Mouse (Mus musculus) liver, embryonic 12.5 days (tissue): ENCODE measurements around the gene Tmeff2. TPM values are rescaled to one million over a fixed set of nuclear protein-coding genes. Genes with fewer than 3 reads are reported as not detected.

Experiments
- ATAC-seq: fragments of 200-750 bp; cut with Nextera tagmentation; 2 replicates; pipeline ENCODE4 v1.8.0; 2017; ENCODE audit warnings: moderate number of reproducible peaks, mild to moderate bottlenecking, moderate library complexity
- H3K27ac ChIP-seq: fragments of 300-500 bp; sonication (generic); 2 replicates; pipeline ENCODE4 v1.5.1; 2016; ENCODE audit warnings: mild to moderate bottlenecking
- H3K27me3 ChIP-seq: fragments of 300-500 bp; sonication (generic); replicated peaks from 2 replicates; pipeline ENCODE4 v1.6.1; 2016; ENCODE audit warnings: mild to moderate bottlenecking, moderate library complexity
- H3K36me3 ChIP-seq: fragments of 300-500 bp; sonication (generic); 2 replicates; pipeline ENCODE4 v1.6.1; 2016; ENCODE audit warnings: mild to moderate bottlenecking, moderate library complexity
- H3K4me1 ChIP-seq: fragments of 300-500 bp; sonication (generic); 2 replicates; pipeline ENCODE4 v1.6.1; 2016
- H3K4me2 ChIP-seq: fragments of 300-500 bp; sonication (generic); 2 replicates; pipeline ENCODE4 v1.6.1; 2016; ENCODE audit warnings: mild to moderate bottlenecking, moderate library complexity
- H3K4me3 ChIP-seq: fragments of 300-500 bp; sonication (generic); 2 replicates; pipeline ENCODE4 v1.5.1; 2016; ENCODE audit warnings: mild to moderate bottlenecking, moderate library complexity
- H3K9ac ChIP-seq: fragments of 300-500 bp; sonication (generic); 2 replicates; pipeline ENCODE4 v1.6.1; 2016; ENCODE audit warnings: mild to moderate bottlenecking, moderate library complexity
- H3K9me3 ChIP-seq: fragments of 300-500 bp; sonication (generic); replicated peaks from 2 replicates; pipeline ENCODE4 v1.6.1; 2016; ENCODE audit warnings: mild to moderate bottlenecking, moderate library complexity
- WGBS: fragments of 180-500 bp; shearing (Covaris S2); methylation state at CpG from one replicate; pipeline ENCODE4 v1.1.7; 2016; ENCODE audit not compliant: insufficient replicate concordance; 5-methylcytosine and 5-hydroxymethylcytosine counted together
- microRNA-seq: library from miRNA; unstranded; fragments of <30 nt; microRNA quantifications from one replicate; pipeline ENCODE4, GENCODE M21; 2017
- polyA plus RNA-seq: library from polyadenylated mRNA; unstranded; fragments of >200 nt; fragmentation: Nextera tagmentation; extraction: Ambion mirVana; gene quantifications from 2 replicates; pipeline ENCODE4 v1.2.1, GENCODE M21; 2016

Tmeff2 gene
- polyA plus RNA-seq, 1 experiment from 2014 or later: 0.56 TPM

DNA sequence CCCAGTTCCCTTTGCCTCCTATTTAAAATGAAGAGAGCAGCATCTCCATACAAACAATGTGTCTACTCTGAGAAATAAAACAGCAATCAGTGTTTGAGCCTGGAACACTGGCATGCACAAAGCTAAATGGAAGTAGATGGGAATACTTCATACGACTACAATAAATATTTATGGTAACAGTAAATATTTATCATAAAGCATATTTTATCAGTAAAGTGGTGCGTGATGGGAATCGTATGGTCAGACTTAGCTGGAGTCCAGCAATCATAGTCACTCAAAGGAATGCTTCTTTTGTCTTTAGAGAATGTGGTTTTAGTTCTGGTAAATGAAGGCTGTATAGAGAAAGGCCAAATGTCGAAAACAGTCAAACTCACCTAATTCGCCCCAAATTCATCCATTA, 288.6 kb downstream of the Tmeff2 start:
- no peak for ATAC-seq
- Histone ChIP-seq H3K27ac (no peak overlapping the region), H3K9me3 (no peaks in the 10 kb centered on the region), H3K27me3 (no peaks in the 10 kb centered on the region), H3K9ac (no peak overlapping the region), H3K4me3 (no peak overlapping the region), H3K4me2 (no peak overlapping the region), H3K36me3 (no peaks in the 10 kb centered on the region), H3K4me1 (no peaks in the 10 kb centered on the region)
- 70% methylated on average over 5 of the region's 5 CpGs for WGBS

DNA sequence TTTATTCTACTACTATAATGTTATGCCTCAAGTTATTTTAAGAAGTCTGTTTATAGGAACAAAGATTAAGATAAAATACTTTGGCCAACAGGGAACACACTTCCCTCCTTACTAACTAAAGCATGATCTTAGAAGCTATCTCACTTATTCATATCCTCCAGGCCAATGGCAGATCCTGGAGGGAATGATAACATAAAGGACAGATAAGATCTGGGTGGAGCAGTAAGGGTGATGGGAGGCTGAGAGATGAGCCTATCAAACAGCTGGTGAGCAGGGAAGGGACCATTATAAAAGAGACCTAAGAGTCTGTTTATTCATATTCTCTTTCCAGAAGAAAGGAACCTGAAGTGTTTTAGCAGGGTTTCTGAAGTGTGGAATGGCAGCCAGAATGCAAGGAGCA, 290.8 kb downstream of the Tmeff2 start:
- no peak for ATAC-seq
- Histone ChIP-seq H3K4me3 (no peak overlapping the region), H3K4me2 (no peak overlapping the region), H3K9ac (no peak overlapping the region), H3K4me1 (no peaks in the 10 kb centered on the region), H3K27me3 (no peaks in the 10 kb centered on the region), H3K36me3 (no peaks in the 10 kb centered on the region), H3K27ac (no peak overlapping the region), H3K9me3 (no peaks in the 10 kb centered on the region)

DNA sequence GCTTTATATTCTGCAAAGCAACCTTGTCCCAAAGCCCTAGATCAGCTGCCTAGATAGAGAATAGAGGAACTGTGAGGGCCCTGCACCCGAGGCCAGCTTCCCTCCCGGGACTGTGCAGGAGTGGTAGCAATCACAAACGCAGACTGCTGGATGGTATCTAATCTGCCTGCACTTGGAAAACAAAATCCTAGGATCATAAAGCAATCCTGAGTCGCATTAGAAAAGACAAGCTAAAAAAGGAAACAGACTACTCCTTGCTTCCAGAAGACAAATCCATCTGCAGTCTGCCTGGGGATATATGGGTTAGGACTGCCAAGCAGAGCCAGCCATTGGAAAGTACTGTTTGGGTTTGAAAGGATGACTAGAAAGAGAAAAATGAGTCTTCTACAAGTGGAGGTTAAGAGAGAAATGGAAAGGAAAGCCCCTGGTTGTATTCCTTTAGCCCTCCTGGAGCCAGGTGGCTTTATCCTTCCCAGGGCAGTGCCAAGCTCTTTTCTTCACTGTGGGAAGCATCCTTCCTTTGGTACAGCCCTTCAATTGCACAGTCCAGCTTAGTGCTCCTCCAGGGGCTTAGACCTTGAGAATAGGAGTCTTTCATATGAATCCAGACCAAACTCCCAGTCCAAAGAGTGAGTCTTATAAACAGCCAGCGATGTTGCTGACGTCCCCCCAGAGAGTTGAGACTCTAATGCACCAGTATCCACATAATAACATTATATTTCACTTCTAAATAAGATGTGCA, 291.6 kb downstream of the Tmeff2 start:
- H3K4me1 ChIP-seq: no peaks in the 10 kb centered on the region
- H3K36me3 ChIP-seq: no peaks in the 10 kb centered on the region
- H3K4me2 ChIP-seq: no peak overlapping the region
- H3K27ac ChIP-seq: no peak overlapping the region
- no peak overlapping the region for H3K9ac ChIP-seq
- no peak overlapping the region for H3K4me3 ChIP-seq
- H3K9me3 ChIP-seq: no peaks in the 10 kb centered on the region
- 44% methylated on average over 6 of the region's 6 CpGs for WGBS
- no peak for ATAC-seq
- no peaks in the 10 kb centered on the region for H3K27me3 ChIP-seq

DNA sequence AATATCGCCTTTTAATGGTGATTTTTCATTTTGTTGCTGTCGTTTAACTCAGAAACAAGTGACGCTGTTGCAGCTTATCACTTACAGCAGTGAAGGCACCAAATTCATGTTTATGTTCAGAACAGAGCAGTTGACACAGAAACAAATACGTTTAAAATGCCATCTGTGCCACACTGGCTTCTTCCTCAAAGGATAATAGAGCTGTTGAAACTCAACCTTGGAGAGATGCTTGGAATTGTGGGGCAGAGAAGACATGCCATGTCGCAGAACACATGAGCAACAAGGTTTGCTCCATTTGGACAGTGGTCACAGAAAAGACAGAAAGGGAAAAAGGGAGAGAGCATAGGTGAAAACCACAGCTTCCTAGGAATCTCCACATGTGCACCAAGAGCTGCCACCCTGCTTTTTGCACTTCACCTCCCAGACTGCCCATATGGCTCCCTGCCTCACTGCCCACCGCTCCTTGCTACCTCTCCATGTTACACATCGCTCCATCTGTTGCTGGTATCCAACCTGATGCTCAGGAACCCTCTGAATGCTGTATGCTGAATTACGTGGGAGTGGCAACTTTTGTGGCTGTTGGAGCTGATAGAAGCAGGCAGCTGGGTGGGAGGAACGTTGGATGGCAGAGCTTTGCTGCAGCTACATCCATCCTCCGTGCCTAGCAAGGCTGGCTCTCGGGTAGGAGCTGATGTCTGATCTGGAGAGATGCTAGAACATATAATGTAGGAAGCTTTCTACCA, 298.8 kb downstream of the Tmeff2 start:
- no peaks in the 10 kb centered on the region for H3K36me3 ChIP-seq
- no peak overlapping the region for H3K4me2 ChIP-seq
- WGBS: 68% methylated on average over 11 of the region's 11 CpGs
- H3K4me1 ChIP-seq: no peaks in the 10 kb centered on the region
- no peak for ATAC-seq
- no peaks in the 10 kb centered on the region for H3K9me3 ChIP-seq
- no peak overlapping the region for H3K9ac ChIP-seq
- no peaks in the 10 kb centered on the region for H3K27me3 ChIP-seq
- H3K27ac ChIP-seq: no peak overlapping the region
- H3K4me3 ChIP-seq: no peak overlapping the region

DNA sequence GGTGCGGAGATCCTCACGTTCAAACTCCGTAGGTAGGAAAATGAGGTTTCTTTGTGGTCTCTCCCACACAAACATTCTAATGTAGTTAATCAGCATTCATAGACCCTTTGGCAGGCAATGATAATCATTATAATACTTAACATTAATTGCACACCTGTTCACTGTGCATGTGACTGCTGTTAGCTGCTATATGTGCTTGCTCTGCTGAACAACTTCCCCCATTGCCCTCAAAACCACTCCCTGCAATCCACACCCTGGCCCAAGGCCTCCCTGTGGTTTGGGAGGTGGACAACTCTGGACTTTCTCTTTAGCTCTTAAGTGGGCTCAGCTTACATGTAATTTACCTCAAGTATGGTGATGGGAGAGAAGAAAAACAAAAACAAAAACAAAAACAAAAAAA, 299.5 kb downstream of the Tmeff2 start:
- Histone ChIP-seq H3K4me1 (no peaks in the 10 kb centered on the region), H3K27me3 (no peaks in the 10 kb centered on the region), H3K4me2 (no peak overlapping the region), H3K9me3 (no peaks in the 10 kb centered on the region), H3K4me3 (no peak overlapping the region), H3K36me3 (no peaks in the 10 kb centered on the region), H3K27ac (no peak overlapping the region), H3K9ac (no peak overlapping the region)
- no peak for ATAC-seq
- 90% methylated on average over 3 of the region's 3 CpGs for WGBS

DNA sequence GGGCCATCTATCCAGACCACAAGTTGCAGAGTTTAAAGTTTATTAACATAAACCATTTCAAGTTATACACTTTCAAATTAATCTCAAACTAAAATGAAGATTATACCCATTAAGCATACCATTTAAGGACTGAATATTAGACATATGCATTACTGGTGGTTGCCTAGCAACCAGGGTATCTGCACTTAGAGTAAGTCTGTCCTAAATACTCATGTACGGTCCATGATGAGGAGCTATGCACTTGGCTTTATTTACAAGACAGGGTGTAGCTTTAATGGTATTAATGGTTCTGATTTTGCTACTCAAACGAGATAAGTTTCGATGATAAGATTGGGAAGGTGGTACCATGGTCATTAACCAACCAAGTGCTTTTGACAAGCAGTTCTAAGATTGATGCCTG, 315.2 kb downstream of the Tmeff2 start:
- H3K4me1 ChIP-seq: no peaks in the 10 kb centered on the region
- H3K27me3 ChIP-seq: no peaks in the 10 kb centered on the region
- no peak overlapping the region for H3K9ac ChIP-seq
- H3K4me2 ChIP-seq: no peak overlapping the region
- H3K27ac ChIP-seq: no peak overlapping the region
- H3K4me3 ChIP-seq: no peak overlapping the region
- H3K36me3 ChIP-seq: no peaks in the 10 kb centered on the region
- WGBS: 73% methylated on average over 3 of the region's 3 CpGs
- ATAC-seq: no peak
- H3K9me3 ChIP-seq: no peaks in the 10 kb centered on the region

DNA sequence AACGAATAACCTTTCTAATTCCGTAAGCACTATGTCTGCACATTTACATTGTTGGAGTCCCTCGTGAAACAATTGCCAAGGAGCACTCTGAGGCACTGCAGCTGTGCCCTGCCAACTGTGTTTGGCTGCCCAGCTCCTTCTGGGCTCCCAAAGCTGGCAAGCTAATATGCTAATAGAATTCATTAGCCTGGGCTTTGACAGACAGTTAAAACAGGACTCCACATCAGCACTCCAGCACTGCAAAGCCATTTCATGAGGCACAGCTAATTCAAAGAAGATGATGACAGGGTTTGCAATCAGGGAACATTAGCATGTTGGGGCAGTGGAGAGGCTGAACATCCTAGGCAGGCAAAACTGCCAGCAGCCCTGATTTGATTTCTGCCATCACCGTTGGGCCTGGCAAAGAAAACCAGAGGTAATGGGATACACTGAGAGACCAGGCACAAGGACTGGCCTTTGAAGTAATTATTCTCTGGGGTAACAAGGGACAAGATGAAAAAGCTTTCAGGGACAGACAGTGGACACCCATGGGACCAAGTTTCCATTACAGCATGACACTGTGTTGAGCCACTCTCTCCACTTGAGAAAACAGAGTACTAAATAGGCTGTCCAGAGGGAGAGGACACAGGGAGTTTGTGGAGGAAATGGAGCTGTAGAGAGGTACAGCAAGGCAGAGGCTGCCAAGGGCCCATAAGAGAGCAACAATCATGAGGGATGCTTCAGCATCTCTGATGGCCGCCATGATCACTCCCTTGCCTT, 316.0 kb downstream of the Tmeff2 start:
- no peak for ATAC-seq
- Histone ChIP-seq H3K4me1 (no peaks in the 10 kb centered on the region), H3K4me2 (no peak overlapping the region), H3K27ac (no peak overlapping the region), H3K4me3 (no peak overlapping the region), H3K9me3 (no peaks in the 10 kb centered on the region), H3K36me3 (no peaks in the 10 kb centered on the region), H3K9ac (no peak overlapping the region), H3K27me3 (no peaks in the 10 kb centered on the region)
- 68% methylated on average over 5 of the region's 5 CpGs for WGBS

DNA sequence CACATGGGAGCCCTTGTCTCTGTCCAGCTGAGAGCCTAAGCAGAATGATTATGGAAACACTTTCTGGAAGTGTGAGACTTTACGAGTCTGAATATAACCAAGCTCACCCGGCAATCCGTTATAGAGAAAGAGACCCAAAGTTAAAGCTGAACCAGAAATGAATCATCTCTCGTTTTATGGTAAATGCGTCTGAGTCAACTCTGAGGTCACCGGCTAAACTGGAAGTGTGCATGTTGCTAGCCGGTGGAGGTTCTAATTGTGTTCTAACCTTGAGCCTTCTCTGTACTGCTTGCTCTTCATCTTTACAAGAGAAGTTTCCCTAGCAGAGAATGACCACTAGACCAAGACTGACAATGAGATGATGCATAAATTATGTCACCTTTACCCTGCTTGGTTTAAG, 316.8 kb downstream of the Tmeff2 start:
- WGBS: 77% methylated on average over 7 of the region's 7 CpGs
- Histone ChIP-seq H3K4me2 (no peak overlapping the region), H3K4me1 (no peaks in the 10 kb centered on the region), H3K27me3 (no peaks in the 10 kb centered on the region), H3K9me3 (no peaks in the 10 kb centered on the region), H3K9ac (no peak overlapping the region), H3K36me3 (no peaks in the 10 kb centered on the region), H3K27ac (no peak overlapping the region), H3K4me3 (no peak overlapping the region)
- no peak for ATAC-seq

DNA sequence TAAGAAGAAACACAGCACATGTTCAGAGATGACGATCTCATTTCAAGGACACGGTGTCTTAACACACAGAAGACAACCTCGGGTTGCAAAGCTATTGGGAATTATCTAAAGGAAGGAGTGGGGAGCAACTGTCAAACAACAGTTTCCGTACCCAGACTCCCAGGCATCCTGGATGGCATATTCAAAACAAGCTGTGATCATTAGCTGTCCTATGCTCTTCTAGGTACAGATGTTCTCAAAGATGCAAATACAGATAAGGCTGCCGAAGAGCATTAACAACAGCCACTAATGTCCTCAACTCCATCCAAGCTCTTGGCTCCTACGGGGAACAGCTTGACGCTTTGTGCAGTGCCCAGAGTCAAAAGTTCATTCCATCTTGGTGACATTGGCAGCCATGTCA, 324.7 kb downstream of the Tmeff2 start:
- Histone ChIP-seq H3K9ac (no peak overlapping the region), H3K9me3 (no peaks in the 10 kb centered on the region), H3K27me3 (no peaks in the 10 kb centered on the region), H3K4me2 (no peak overlapping the region), H3K27ac (no peak overlapping the region), H3K4me3 (no peak overlapping the region), H3K4me1 (no peaks in the 10 kb centered on the region), H3K36me3 (no peaks in the 10 kb centered on the region)
- WGBS: 68% methylated on average over 7 of the region's 7 CpGs
- no peak for ATAC-seq

Small RNA genes within 50 kb of the gene (microRNA-seq; reads per million reads assigned to microRNA genes)
- not detected for gene Gm25736
